Mouse (Mus musculus) heart, adult 2 months (tissue): ENCODE measurements at regions not wholly inside any gene's neighbourhood (a gene's known extent, or its start where the extent isn't known, plus 50 kb on each side); places are given as distances from the start of the nearest gene placed in this dataset.

ENCODE experiments used
- CTCF ChIP-seq: fragments of 200-600 bp; IDR thresholded peaks from 2 replicates; pipeline ENCODE4 v1.8.1; 2022; ENCODE audit warnings: antibody characterized with exemption, mild to moderate bottlenecking, moderate library complexity
- POLR2A ChIP-seq: fragments of 200-500 bp; IDR thresholded peaks from 2 replicates; pipeline ENCODE4 v1.6.1; 2011; ENCODE audit warnings: mild to moderate bottlenecking, low read depth, low read length, control low read depth; ENCODE audit not compliant: insufficient read depth

GRCm38 (mm10) chrX:11905231-11905630, 254.9 kb downstream of the Bcor start:
- TF ChIP-seq CTCF (no peak), POLR2A (no peak)
